Mouse (Mus musculus) myocyte (in vitro differentiated cells): ENCODE results near the gene Smg6. TPM values are rescaled to one million over a fixed set of nuclear protein-coding genes. Genes with fewer than 3 reads are reported as not detected.
A peak's percentile ranks its signal among the peaks of the same experiment; 100 is the strongest.

Experiments used
- H3K27me3 ChIP-seq: one replicate; pipeline ENCODE4 v1.6.1; 2011; ENCODE audit not compliant: control insufficient read depth, insufficient read depth, insufficient read length
- H3K36me3 ChIP-seq: one replicate; pipeline ENCODE4 v1.6.1; 2011; ENCODE audit not compliant: control insufficient read depth, insufficient read depth
- H3K4me2 ChIP-seq: one replicate; pipeline ENCODE4 v1.6.1; 2011; ENCODE audit warnings: low read depth, control low read depth
- H3K4me3 ChIP-seq: one replicate; pipeline ENCODE4 v1.5.1; 2011; ENCODE audit warnings: mild to moderate bottlenecking, control low read depth, moderate library complexity
- H3K79me2 ChIP-seq: one replicate; pipeline ENCODE4 v1.6.1; 2011; ENCODE audit not compliant: control insufficient read depth, insufficient read depth
- H3ac ChIP-seq: one replicate; pipeline ENCODE4 v1.6.1; 2011; ENCODE audit not compliant: control insufficient read depth, insufficient read length
- CEBPB ChIP-seq: IDR thresholded peaks from 2 replicates; pipeline ENCODE4 v1.6.1; 2011; ENCODE audit warnings: mild to moderate bottlenecking, moderate library complexity; ENCODE audit not compliant: poor library complexity, insufficient read depth, severe bottlenecking
- E2F4 ChIP-seq: IDR thresholded peaks from one replicate; pipeline ENCODE4 v1.6.1; 2011; ENCODE audit warnings: mild to moderate bottlenecking, control low read depth, moderate library complexity; ENCODE audit not compliant: insufficient read depth
- MAX ChIP-seq: IDR thresholded peaks from one replicate; pipeline ENCODE4 v1.6.1; 2011; ENCODE audit warnings: low read depth, mild to moderate bottlenecking, control low read depth
- MYOD1 ChIP-seq, 3 experiments: IDR thresholded peaks; one replicate each; pipeline ENCODE4 v1.6.1; 2011; ENCODE audit warnings: control low read depth in 2 of 3, low read depth in 2 of 3, mild to moderate bottlenecking in 2 of 3, moderate library complexity in 1 of 3; ENCODE audit not compliant: insufficient read length in 2 of 3, control insufficient read depth in 1 of 3
- MYOG ChIP-seq, 3 experiments: IDR thresholded peaks; one replicate each; pipeline ENCODE4 v1.6.1; 2011; ENCODE audit warnings: control low read depth in 2 of 3, low read depth in 2 of 3, mild to moderate bottlenecking in 2 of 3; ENCODE audit not compliant: insufficient read length in 2 of 3, control insufficient read depth in 1 of 3, insufficient read depth in 1 of 3
- POLR2A ChIP-seq: IDR thresholded peaks from one replicate; pipeline ENCODE4 v1.6.1; 2011; ENCODE audit warnings: low read depth, mild to moderate bottlenecking, control low read depth, moderate library complexity; ENCODE audit not compliant: insufficient read length
- POLR2AphosphoS2 ChIP-seq: IDR thresholded peaks from one replicate; pipeline ENCODE4 v1.6.1; 2011; ENCODE audit warnings: low read depth, control low read depth; ENCODE audit not compliant: insufficient read length
- REST ChIP-seq: IDR thresholded peaks from one replicate; pipeline ENCODE4 v1.6.1; 2011; ENCODE audit warnings: mild to moderate bottlenecking, control low read depth, moderate library complexity; ENCODE audit not compliant: insufficient read depth, insufficient read length
- SRF ChIP-seq: IDR thresholded peaks from one replicate; pipeline ENCODE4 v1.6.1; 2011; ENCODE audit warnings: low read depth; ENCODE audit not compliant: control insufficient read depth, insufficient read length
- TCF12 ChIP-seq: IDR thresholded peaks from one replicate; pipeline ENCODE4 v1.6.1; 2011; ENCODE audit warnings: mild to moderate bottlenecking, control low read depth; ENCODE audit not compliant: poor library complexity, insufficient read depth, severe bottlenecking
- TCF3 ChIP-seq: IDR thresholded peaks from one replicate; pipeline ENCODE4 v1.6.1; 2011; ENCODE audit warnings: low read depth, control low read depth; ENCODE audit not compliant: insufficient read length
- USF1 ChIP-seq: IDR thresholded peaks from one replicate; pipeline ENCODE4 v1.6.1; 2011; ENCODE audit warnings: low read depth, mild to moderate bottlenecking, control low read depth, moderate library complexity
- polyA plus RNA-seq: library from polyadenylated mRNA; unstranded; fragments of >200 nt; fragmentation: generic; extraction: Trizol; gene quantifications from one replicate; pipeline ENCODE4 v1.2.1, GENCODE M21; 2012; ENCODE audit warnings: missing spikeins

The Smg6 gene
- polyA plus RNA-seq, 1 experiment, result 14.7 TPM

DNA sequence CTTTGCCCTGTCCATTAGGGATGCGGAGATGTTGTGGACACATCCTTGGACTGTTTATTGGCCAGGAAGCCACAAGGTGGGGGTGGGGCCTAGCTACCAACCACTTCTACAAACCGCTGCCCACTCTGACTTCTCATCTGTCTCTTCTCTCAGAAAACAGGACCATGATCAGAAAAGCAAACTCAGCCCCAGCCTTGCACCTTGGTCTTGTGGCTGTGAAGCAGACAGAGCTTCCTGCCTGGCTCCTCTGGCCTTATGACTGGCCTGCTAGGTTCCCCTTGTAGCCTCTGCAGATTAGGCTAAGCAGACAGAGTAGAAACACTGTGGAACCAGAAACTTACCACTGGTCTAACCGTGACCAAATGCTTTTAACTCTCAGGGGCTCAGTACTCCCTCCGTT lies 283.7 kb downstream of the Smg6 start:
- no peaks in the 10 kb centered on the region for H3K36me3 ChIP-seq
- no peak for TF ChIP-seq MAX
- TF ChIP-seq TCF3, result no peak
- no peak for TF ChIP-seq SRF
- TF ChIP-seq POLR2A, result no peak
- no peak for TF ChIP-seq E2F4
- no peak for TF ChIP-seq REST
- no peak for TF ChIP-seq CEBPB
- no peak for TF ChIP-seq USF1
- TF ChIP-seq MYOG (IDR thresholded peaks at IDR 0.05; ENCODE audit: control insufficient read depth in 1 of 3, insufficient read depth in 1 of 3, insufficient read length in 2 of 3, low read depth in 2 of 3), result no peak

DNA sequence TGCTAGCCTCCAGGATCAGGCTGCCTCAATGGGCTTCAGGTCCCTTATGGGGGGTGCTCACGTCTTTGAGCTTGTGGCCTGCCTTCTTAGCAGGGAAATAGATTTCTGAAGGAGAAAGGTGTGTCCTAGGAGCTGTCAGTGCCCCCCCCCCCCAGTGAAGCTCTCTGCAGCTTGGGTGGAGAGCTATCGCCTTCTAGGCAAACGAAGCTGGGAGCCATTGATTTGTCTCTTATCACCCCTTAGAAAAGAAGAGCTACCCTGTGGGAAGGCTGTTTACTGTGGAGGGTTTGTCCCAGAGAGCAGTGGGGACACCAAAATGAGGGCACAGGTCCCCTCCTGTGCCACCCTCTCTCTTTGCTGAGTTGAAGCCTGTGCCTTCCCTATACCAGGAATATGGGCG lies 284.5 kb downstream of the Smg6 start:
- TF ChIP-seq MYOG (IDR thresholded peaks at IDR 0.05; ENCODE audit: control insufficient read depth in 1 of 3, insufficient read depth in 1 of 3, insufficient read length in 2 of 3, low read depth in 2 of 3), result no peak
- no peak for TF ChIP-seq POLR2A
- H3ac ChIP-seq, result no peak overlapping the region
- no peak overlapping the region for H3K4me2 ChIP-seq
- H3K36me3 ChIP-seq, result no peaks in the 10 kb centered on the region
- no peaks in the 10 kb centered on the region for H3K27me3 ChIP-seq
- no peak overlapping the region for H3K4me3 ChIP-seq
- no peaks in the 10 kb centered on the region for H3K79me2 ChIP-seq

More for the DNA sequence above, 283.7 kb downstream of the Smg6 start:
- Histone ChIP-seq H3K4me2 (no peak overlapping the region), H3K79me2 (no peaks in the 10 kb centered on the region), H3K27me3 (no peaks in the 10 kb centered on the region), H3ac (no peak overlapping the region), H3K4me3 (no peak overlapping the region)

DNA sequence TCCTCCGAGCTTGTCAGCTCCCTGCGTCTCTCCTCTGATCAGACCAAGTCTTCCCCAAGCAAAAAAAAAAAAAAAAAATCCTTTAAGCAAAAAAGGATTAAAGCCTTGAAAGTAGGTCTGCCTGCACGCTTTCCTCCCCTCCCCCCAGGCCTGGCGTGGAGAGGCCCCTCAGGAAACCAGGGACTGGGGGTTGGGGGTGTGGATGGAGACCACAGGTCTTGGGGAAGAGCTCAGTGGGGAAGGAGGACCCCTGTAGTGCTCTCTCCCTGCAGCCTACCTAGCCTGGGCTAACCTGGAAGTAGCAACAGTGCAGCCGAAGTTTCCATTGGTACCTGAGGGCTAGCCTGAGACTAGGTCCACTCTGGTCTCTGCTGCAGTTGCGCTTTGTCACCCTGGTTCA lies 285.1 kb downstream of the Smg6 start:
- no peaks in the 10 kb centered on the region for H3K79me2 ChIP-seq
- H3ac ChIP-seq, result no peak overlapping the region
- H3K27me3 ChIP-seq, result no peaks in the 10 kb centered on the region
- TF ChIP-seq USF1 (no peak), TCF12 (no peak), REST (no peak)
- no peaks in the 10 kb centered on the region for H3K36me3 ChIP-seq
- H3K4me3 ChIP-seq, result no peak overlapping the region
- H3K4me2 ChIP-seq, result no peak overlapping the region

DNA sequence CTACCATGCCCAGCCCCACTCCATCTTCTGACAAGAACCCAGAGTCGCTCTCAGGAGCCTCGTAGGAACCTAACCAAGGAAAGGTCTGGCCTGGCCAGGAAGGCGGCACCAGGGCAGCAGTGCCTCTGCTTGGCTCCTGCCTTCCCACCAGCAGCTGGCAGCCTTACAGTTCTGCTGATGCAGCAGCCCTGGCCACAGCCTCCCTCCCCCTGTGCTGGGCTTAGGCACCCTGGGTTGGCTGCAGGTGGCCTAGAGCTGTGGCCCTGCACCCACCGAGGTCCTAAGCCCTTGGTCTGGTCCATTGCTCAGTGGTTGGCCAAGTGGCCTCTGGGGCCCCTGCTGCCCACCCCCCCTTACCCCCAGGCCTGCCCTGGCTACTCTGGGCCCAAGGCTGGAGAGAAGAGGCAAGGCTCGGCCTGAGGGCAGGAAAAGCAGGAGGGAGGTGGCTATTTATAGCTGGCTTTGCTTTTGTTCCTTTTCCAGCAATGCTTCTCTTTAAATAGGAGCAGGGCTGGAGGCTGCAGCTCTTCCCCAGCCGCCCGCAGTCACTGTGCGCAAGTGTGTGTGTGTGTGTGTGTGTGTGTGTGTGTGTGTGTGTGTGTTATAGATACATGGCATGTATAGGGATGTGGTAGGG lies 286.5 kb downstream of the Smg6 start:
- TF ChIP-seq E2F4 (no peak), MAX (no peak), USF1 (no peak), MYOD1 (IDR thresholded peaks at IDR 0.05; ENCODE audit: control insufficient read depth in 1 of 3, insufficient read length in 2 of 3, low read depth in 2 of 3) (peak in 2 of 3 experiments; percentile 53 to 81), SRF (no peak), POLR2A (no peak), MYOG (IDR thresholded peaks at IDR 0.05; ENCODE audit: control insufficient read depth in 1 of 3, insufficient read depth in 1 of 3, insufficient read length in 2 of 3, low read depth in 2 of 3) (peak in 2 of 3 experiments; percentile 55 to 75)
- Histone ChIP-seq H3K4me2 (peak overlapping the region; percentile 24), H3ac (no peak overlapping the region), H3K4me3 (no peak overlapping the region), H3K79me2 (no peaks in the 10 kb centered on the region), H3K36me3 (no peaks in the 10 kb centered on the region), H3K27me3 (no peaks in the 10 kb centered on the region)

DNA sequence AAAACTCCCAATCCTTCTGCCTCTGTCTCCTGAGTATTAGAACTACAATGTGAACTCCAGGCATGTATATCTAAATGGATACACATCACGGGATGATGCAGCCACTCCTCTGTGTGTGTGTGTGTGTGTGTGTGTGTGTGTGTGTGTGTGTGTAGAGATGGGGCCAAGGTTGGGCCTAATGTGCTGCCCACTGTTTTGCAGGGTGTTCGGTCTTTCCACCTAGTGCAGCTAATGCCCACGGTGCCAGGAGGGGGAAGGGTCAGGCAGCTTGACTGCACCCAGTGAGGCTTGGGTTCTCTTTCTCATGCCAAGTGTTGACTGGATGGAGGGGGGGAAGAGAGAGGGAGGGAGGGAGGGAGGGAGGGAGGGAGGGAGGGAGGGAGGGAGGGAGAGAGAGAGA lies 287.3 kb downstream of the Smg6 start:
- no peak for TF ChIP-seq POLR2A
- TF ChIP-seq TCF12, result no peak
- no peak for TF ChIP-seq USF1
- no peak for TF ChIP-seq REST
- no peak for TF ChIP-seq MYOD1 (IDR thresholded peaks at IDR 0.05; ENCODE audit: control insufficient read depth in 1 of 3, insufficient read length in 2 of 3, low read depth in 2 of 3)
- TF ChIP-seq MYOG (IDR thresholded peaks at IDR 0.05; ENCODE audit: control insufficient read depth in 1 of 3, insufficient read depth in 1 of 3, insufficient read length in 2 of 3, low read depth in 2 of 3), result no peak
- TF ChIP-seq POLR2AphosphoS2, result no peak
- TF ChIP-seq CEBPB, result no peak
- TF ChIP-seq TCF3, result no peak
- Histone ChIP-seq H3K4me2 (no peak overlapping the region), H3K79me2 (no peaks in the 10 kb centered on the region), H3K4me3 (no peak overlapping the region), H3K36me3 (no peaks in the 10 kb centered on the region), H3ac (no peak overlapping the region), H3K27me3 (no peaks in the 10 kb centered on the region)
